Mouse (Mus musculus): Measurements from ENCODE around the gene 1810037I17Rik. TPM values are rescaled to one million over a fixed set of nuclear protein-coding genes. Genes with fewer than 3 reads are reported as not detected.
"Not testable (repeated sequence)": the region's sequence is repeated elsewhere in the genome, so short reads cannot be mapped to it uniquely, and the experiment has no call there.

Gene 1810037I17Rik
- polyA plus RNA-seq, 1 experiment: 69.9 TPM

- Histone ChIP-seq H3K4me1 (ENCODE audit: control insufficient read depth, insufficient read depth, low read length) (no peaks in the 10 kb centered on the region), H3K27me3 (ENCODE audit: control insufficient read depth, insufficient read depth, low read length) (no peaks in the 10 kb centered on the region), H3K27ac (ENCODE audit: insufficient read depth, low read length) (no peak overlapping the region), H3K4me3 (replicated peaks; ENCODE audit: insufficient read depth, low read depth, low read length) (no peak overlapping the region)
- no peak for DNase-seq
- no peak for TF ChIP-seq CTCF (IDR thresholded peaks at IDR 0.05; ENCODE audit: borderline replicate concordance, insufficient read depth, low read depth, low read length)
- no peak for TF ChIP-seq POLR2A (IDR thresholded peaks at IDR 0.05; ENCODE audit: borderline replicate concordance, insufficient read depth, low read length)
- 57% methylated on average over 8 of the region's 8 CpGs for WGBS
Observed at GRCm38 (mm10) chr3:122920572-122921435, 3.2 kb upstream of the 1810037I17Rik start.

- no peak for TF ChIP-seq POLR2A (IDR thresholded peaks at IDR 0.05; ENCODE audit: borderline replicate concordance, insufficient read depth, low read length)
- TF ChIP-seq CTCF (IDR thresholded peaks at IDR 0.05; ENCODE audit: borderline replicate concordance, insufficient read depth, low read depth, low read length): no peak
- no peaks in the 10 kb centered on the region for H3K4me1 ChIP-seq (ENCODE audit: control insufficient read depth, insufficient read depth, low read length)
- H3K4me3 ChIP-seq (replicated peaks; ENCODE audit: insufficient read depth, low read depth, low read length): no peak overlapping the region
- H3K27me3 ChIP-seq (ENCODE audit: control insufficient read depth, insufficient read depth, low read length): no peaks in the 10 kb centered on the region
- 78% methylated on average over 8 of the region's 8 CpGs for WGBS
- DNase-seq: no peak
- no peak overlapping the region for H3K27ac ChIP-seq (ENCODE audit: insufficient read depth, low read length)
Observed at GRCm38 (mm10) chr3:122921676-122922527, 2.1 kb upstream of the 1810037I17Rik start.

GRCm38 (mm10) chr3:122923147-122923546 is 856 bp upstream of the 1810037I17Rik start:
- 78% methylated on average over 7 of the region's 7 CpGs for WGBS
- Histone ChIP-seq H3K27me3 (ENCODE audit: control insufficient read depth, insufficient read depth, low read length) (no peaks in the 10 kb centered on the region), H3K4me1 (ENCODE audit: control insufficient read depth, insufficient read depth, low read length) (no peaks in the 10 kb centered on the region), H3K27ac (ENCODE audit: insufficient read depth, low read length) (no peak overlapping the region), H3K4me3 (replicated peaks; ENCODE audit: insufficient read depth, low read depth, low read length) (no peak overlapping the region)
- TF ChIP-seq POLR2A (IDR thresholded peaks at IDR 0.05; ENCODE audit: borderline replicate concordance, insufficient read depth, low read length): no peak
- no peak for TF ChIP-seq CTCF (IDR thresholded peaks at IDR 0.05; ENCODE audit: borderline replicate concordance, insufficient read depth, low read depth, low read length)
- no peak for DNase-seq

- TF ChIP-seq POLR2A (IDR thresholded peaks at IDR 0.05; ENCODE audit: borderline replicate concordance, insufficient read depth, low read length): no peak
- no peak for TF ChIP-seq CTCF (IDR thresholded peaks at IDR 0.05; ENCODE audit: borderline replicate concordance, insufficient read depth, low read depth, low read length)
- Histone ChIP-seq H3K4me3 (replicated peaks; ENCODE audit: insufficient read depth, low read depth, low read length) (no peak overlapping the region), H3K27me3 (ENCODE audit: control insufficient read depth, insufficient read depth, low read length) (no peaks in the 10 kb centered on the region), H3K4me1 (ENCODE audit: control insufficient read depth, insufficient read depth, low read length) (peaks cover 3% of the 10 kb centered on the region), H3K27ac (ENCODE audit: insufficient read depth, low read length) (no peak overlapping the region; the same call in 1 of the 2 replicates)
- WGBS: 11% methylated on average over 6 of the region's 6 CpGs
- peak; percentile 34 to 61 for DNase-seq
Observed at GRCm38 (mm10) chr3:122929723-122930122, 5.7 kb downstream of the 1810037I17Rik start.

GRCm38 (mm10) chr3:122932466-122932865 is 8.5 kb downstream of the 1810037I17Rik start:
- no peaks in the 10 kb centered on the region for H3K27me3 ChIP-seq (ENCODE audit: control insufficient read depth, insufficient read depth, low read length)
- TF ChIP-seq POLR2A (IDR thresholded peaks at IDR 0.05; ENCODE audit: borderline replicate concordance, insufficient read depth, low read length) (no peak), CTCF (IDR thresholded peaks at IDR 0.05; ENCODE audit: borderline replicate concordance, insufficient read depth, low read depth, low read length) (no peak)
- H3K4me1 ChIP-seq (ENCODE audit: control insufficient read depth, insufficient read depth, low read length): peaks cover 3% of the 10 kb centered on the region
- DNase-seq: no peak
- no peak overlapping the region for H3K27ac ChIP-seq (ENCODE audit: insufficient read depth, low read length)
- 96% methylated on average over 1 of the region's 1 CpGs for WGBS
- no peak overlapping the region for H3K4me3 ChIP-seq (replicated peaks; ENCODE audit: insufficient read depth, low read depth, low read length)

- DNase-seq; H3K4me3 ChIP-seq (replicated peaks; ENCODE audit: insufficient read depth, low read depth, low read length); H3K4me1 ChIP-seq (ENCODE audit: control insufficient read depth, insufficient read depth, low read length); H3K27ac ChIP-seq (ENCODE audit: insufficient read depth, low read length); H3K27me3 ChIP-seq (ENCODE audit: control insufficient read depth, insufficient read depth, low read length): not testable (repeated sequence)
- WGBS: 83% methylated on average over 13 of the region's 13 CpGs
Observed at GRCm38 (mm10) chr3:122937176-122937575, 13.2 kb downstream of the 1810037I17Rik start.

- Histone ChIP-seq H3K27ac (ENCODE audit: insufficient read depth, low read length) (no peak overlapping the region), H3K27me3 (ENCODE audit: control insufficient read depth, insufficient read depth, low read length) (no peaks in the 10 kb centered on the region), H3K4me1 (ENCODE audit: control insufficient read depth, insufficient read depth, low read length) (no peaks in the 10 kb centered on the region), H3K4me3 (replicated peaks; ENCODE audit: insufficient read depth, low read depth, low read length) (no peak overlapping the region)
- WGBS: 78% methylated on average over 2 of the region's 2 CpGs
- DNase-seq: no peak
- TF ChIP-seq POLR2A (IDR thresholded peaks at IDR 0.05; ENCODE audit: borderline replicate concordance, insufficient read depth, low read length) (no peak), CTCF (IDR thresholded peaks at IDR 0.05; ENCODE audit: borderline replicate concordance, insufficient read depth, low read depth, low read length) (no peak; the same call in 1 of the 2 replicates)
Observed at GRCm38 (mm10) chr3:122939215-122939614, 15.2 kb downstream of the 1810037I17Rik start.

Measured in cerebellum, adult 2 months (tissue).